Mouse (Mus musculus) CH12.LX (cell line): ENCODE data around the gene Ran. TPM values are rescaled to one million over a fixed set of nuclear protein-coding genes. Genes with fewer than 3 reads are reported as not detected.

Source experiments
- DNase-seq: peaks from one replicate; pipeline ENCODE4 v3.0.0-alpha.2; 2013; ENCODE audit errors: extremely low read depth
- H3K27ac ChIP-seq: 2 replicates; pipeline ENCODE4 v1.5.1; 2012; ENCODE audit warnings: low read depth, mild to moderate bottlenecking, control low read depth, moderate library complexity; ENCODE audit not compliant: insufficient read depth
- H3K27me3 ChIP-seq: replicated peaks from 2 replicates; pipeline ENCODE3; 2012; ENCODE audit warnings: inconsistent platforms
- H3K36me3 ChIP-seq, 2 experiments: replicated peaks in 1 of 2; 2 replicates each; pipeline versions ENCODE3 to v1.6.1; 2012; ENCODE audit warnings: inconsistent platforms in 1 of 2, low read length in 1 of 2, mild to moderate bottlenecking in 1 of 2, mixed read lengths in 1 of 2, moderate library complexity in 1 of 2; ENCODE audit not compliant: control insufficient read depth in 1 of 2, insufficient read depth in 1 of 2
- H3K4me1 ChIP-seq, 2 experiments: 2 replicates each; pipeline ENCODE4 v1.6.1; 2012; ENCODE audit warnings: inconsistent platforms in 1 of 2, moderate library complexity in 1 of 2; ENCODE audit not compliant: insufficient read depth in 2 of 2, control insufficient read depth in 1 of 2
- H3K4me2 ChIP-seq: 2 replicates; pipeline ENCODE4 v1.6.1; 2012; ENCODE audit warnings: low read depth, mild to moderate bottlenecking, control low read depth; ENCODE audit not compliant: poor library complexity, insufficient read depth, severe bottlenecking
- H3K4me3 ChIP-seq, 3 experiments: fragments of 150-350 bp in 1 of 3; sonication (generic) in 1 of 3; replicated peaks in 1 of 3; 2 replicates each; pipeline versions ENCODE3 to v1.5.1; 2011 to 2012; ENCODE audit warnings: low read depth in 2 of 3, low read length in 2 of 3, mild to moderate bottlenecking in 2 of 3, moderate library complexity in 2 of 3, control low read depth in 1 of 3, improper control_type of control experiment in 1 of 3, inconsistent platforms in 1 of 3, mixed read lengths in 1 of 3; ENCODE audit not compliant: poor library complexity in 1 of 3
- H3K79me2 ChIP-seq: replicated peaks from 2 replicates; pipeline ENCODE4 v1.6.1; 2012; ENCODE audit warnings: mild to moderate bottlenecking, moderate library complexity; ENCODE audit not compliant: control insufficient read depth, poor library complexity, insufficient read depth, severe bottlenecking; ENCODE audit errors: extremely low read depth
- H3K9ac ChIP-seq: 2 replicates; pipeline ENCODE4 v1.6.1; 2012; ENCODE audit warnings: low read depth, mild to moderate bottlenecking, control low read depth, moderate library complexity; ENCODE audit not compliant: insufficient read depth
- H3K9me3 ChIP-seq: replicated peaks from 2 replicates; pipeline ENCODE3; 2012; ENCODE audit warnings: low read length, inconsistent platforms, mixed read lengths
- CHD1 ChIP-seq: IDR thresholded peaks from 2 replicates; pipeline ENCODE4 v1.6.1; 2012; ENCODE audit warnings: low read depth, low read length, improper control_type of control experiment, inconsistent platforms
- CTCF ChIP-seq, 2 experiments: IDR thresholded peaks in 1 of 2; conservative IDR thresholded peaks in 1 of 2; 2 replicates each; pipeline ENCODE4 v1.5.1; 2011 to 2012; ENCODE audit warnings: low read depth in 2 of 2, low read length in 2 of 2, improper control_type of control experiment in 1 of 2, inconsistent platforms in 1 of 2, mild to moderate bottlenecking in 1 of 2, moderate library complexity in 1 of 2
- EP300 ChIP-seq: IDR thresholded peaks from 2 replicates; pipeline ENCODE4 v1.6.1; 2011; ENCODE audit warnings: low read length, improper control_type of control experiment
- ETS1 ChIP-seq: conservative IDR thresholded peaks from 2 replicates; pipeline ENCODE4 v1.6.1; 2012; ENCODE audit warnings: low read depth, mild to moderate bottlenecking, inconsistent platforms, low read length, improper control_type of control experiment, moderate library complexity
- GABPA ChIP-seq: IDR thresholded peaks from 2 replicates; pipeline ENCODE4 v1.6.1; 2012; ENCODE audit warnings: low read depth, low read length, improper control_type of control experiment, inconsistent platforms; ENCODE audit not compliant: insufficient replicate concordance
- HCFC1 ChIP-seq: IDR thresholded peaks from 2 replicates; pipeline ENCODE4 v1.6.1; 2012; ENCODE audit warnings: low read depth, mild to moderate bottlenecking, inconsistent platforms, low read length, improper control_type of control experiment
- JUN ChIP-seq: IDR thresholded peaks from 2 replicates; pipeline ENCODE4 v1.6.1; 2011; ENCODE audit warnings: low read depth, mild to moderate bottlenecking, low read length, improper control_type of control experiment, moderate library complexity; ENCODE audit not compliant: insufficient read depth
- MAZ ChIP-seq: IDR thresholded peaks from 2 replicates; pipeline ENCODE4 v1.6.1; 2012; ENCODE audit warnings: low read depth, mild to moderate bottlenecking, inconsistent platforms, low read length, improper control_type of control experiment, moderate library complexity
- MEF2A ChIP-seq: IDR thresholded peaks from 2 replicates; pipeline ENCODE4 v1.6.1; 2014; ENCODE audit warnings: low read depth, mild to moderate bottlenecking, inconsistent platforms, low read length, improper control_type of control experiment, borderline replicate concordance
- PAX5 ChIP-seq: IDR thresholded peaks from 2 replicates; pipeline ENCODE4 v1.6.1; 2012; ENCODE audit warnings: low read length, inconsistent platforms, mixed read lengths
- POLR2AphosphoS2 ChIP-seq: IDR thresholded peaks from 2 replicates; pipeline ENCODE4 v1.6.1; 2011; ENCODE audit warnings: low read depth, low read length, improper control_type of control experiment
- RCOR1 ChIP-seq: conservative IDR thresholded peaks from 2 replicates; pipeline ENCODE4 v1.6.1; 2012; ENCODE audit warnings: low read depth, mild to moderate bottlenecking, inconsistent platforms, low read length, improper control_type of control experiment
- SMC3 ChIP-seq: IDR thresholded peaks from 2 replicates; pipeline ENCODE4 v1.6.1; 2011; ENCODE audit warnings: low read depth, low read length, improper control_type of control experiment
- TCF12 ChIP-seq: IDR thresholded peaks from 2 replicates; pipeline ENCODE4 v1.6.1; 2014; ENCODE audit warnings: low read depth, mild to moderate bottlenecking, inconsistent platforms, low read length, improper control_type of control experiment
- UBTF ChIP-seq: IDR thresholded peaks from 2 replicates; pipeline ENCODE4 v1.6.1; 2012; ENCODE audit warnings: low read depth, mild to moderate bottlenecking, inconsistent platforms, low read length, improper control_type of control experiment, moderate library complexity
- USF1 ChIP-seq: IDR thresholded peaks from 2 replicates; pipeline ENCODE4 v1.6.1; 2014; ENCODE audit warnings: low read depth, mild to moderate bottlenecking, inconsistent platforms, low read length, improper control_type of control experiment
- USF2 ChIP-seq: conservative IDR thresholded peaks from 2 replicates; pipeline ENCODE4 v1.6.1; 2011; ENCODE audit warnings: low read depth, low read length, improper control_type of control experiment
- ZKSCAN1 ChIP-seq: IDR thresholded peaks from 2 replicates; pipeline ENCODE4 v1.6.1; 2012; ENCODE audit warnings: low read depth, inconsistent platforms, low read length, improper control_type of control experiment, borderline replicate concordance
- ZMIZ1 ChIP-seq: IDR thresholded peaks from 2 replicates; pipeline ENCODE4 v1.6.1; 2012; ENCODE audit warnings: low read depth, mild to moderate bottlenecking, inconsistent platforms, low read length, improper control_type of control experiment
- dilution Hi-C: fragments of 300-500 bp; cut with MboI; formaldehyde crosslinking; loops from 2 replicates; pipeline ENCODE4 v1.14.3; 2020; ENCODE audit warnings: low sequenced_read_pairs; ENCODE audit not compliant: extremely low pct_unique_long_range_greater_than_20kb, extremely low pct_ligation_motif_present
- in situ Hi-C: fragments of 300-500 bp; cut with MboI; formaldehyde crosslinking; loops from 3 replicates; pipeline ENCODE4 v1.14.3; 2019; ENCODE audit warnings: low sequenced_read_pairs, low pct_ligation_motif_present, low pct_unique_long_range_greater_than_20kb, mixed read lengths
- polyA plus RNA-seq: library from polyadenylated mRNA; unstranded; fragments of >175 nt; gene quantifications from 2 replicates; pipeline ENCODE4 v1.2.1, GENCODE M21; 2012; ENCODE audit warnings: low read depth; ENCODE audit not compliant: insufficient read length
- total RNA-seq, 2 experiments: library from RNA; depleted of rRNA; stranded (reverse); fragments of 300-350 nt in 1 of 2; fragments of >200 nt in 1 of 2; gene quantifications; 2 replicates each; pipeline ENCODE4 v1.2.3; 2012 to 2014

Ran gene
- total and polyA plus RNA-seq, 3 experiments = 847 to 1,512 (median 1,083) TPM

GRCm38 (mm10) chr5:129051910-129052309 lies 32.0 kb downstream of the Ran start:
- no peak overlapping the region for H3K4me3 ChIP-seq
- TF ChIP-seq CTCF (conservative IDR thresholded peaks at IDR 0.05 in 1 of 2, IDR thresholded peaks at IDR 0.05 in 1 of 2; ENCODE audit: low read depth in 2 of 2, low read length in 2 of 2) = peak in 1 of 2 experiments; percentile 15; a peak in 1 of 4 replicates
- no peak for TF ChIP-seq CHD1
- no peak for TF ChIP-seq HCFC1
- TF ChIP-seq PAX5 = no peak
- no peak for TF ChIP-seq SMC3
- dilution Hi-C loops = no loop called here

GRCm38 (mm10) chr5:129052636-129053355 lies 32.9 kb downstream of the Ran start:
- Histone ChIP-seq H3K27ac (no peak overlapping the region), H3K4me3 (no peak overlapping the region), H3K9ac (no peak overlapping the region), H3K79me2 (no peaks in the 10 kb centered on the region), H3K36me3 (no peaks in the 10 kb centered on the region), H3K4me2 (no peak overlapping the region), H3K4me1 (no peaks in the 10 kb centered on the region), H3K27me3 (peaks cover 36% of the 10 kb centered on the region), H3K9me3 (no peaks in the 10 kb centered on the region)
- no peak for DNase-seq
- in situ Hi-C loops = no loop called here
- TF ChIP-seq ETS1 = no peak
- no peak for TF ChIP-seq CHD1
- no peak for TF ChIP-seq PAX5
- TF ChIP-seq ZKSCAN1 = no peak
- no peak for TF ChIP-seq SMC3
- TF ChIP-seq RCOR1 = no peak
- TF ChIP-seq POLR2AphosphoS2 = no peak
- no peak for TF ChIP-seq USF2
- no peak for TF ChIP-seq TCF12
- TF ChIP-seq GABPA = no peak
- no peak for TF ChIP-seq ZMIZ1
- TF ChIP-seq EP300 = no peak
- no peak for TF ChIP-seq JUN
- no peak for TF ChIP-seq USF1
- TF ChIP-seq HCFC1 = no peak
- no peak for TF ChIP-seq MAZ
- TF ChIP-seq MEF2A = no peak
- no peak for TF ChIP-seq UBTF
- dilution Hi-C loops = no loop called here

More at GRCm38 (mm10) chr5:129051910-129052309, 32.0 kb downstream of the Ran start:
- H3K79me2 ChIP-seq = no peaks in the 10 kb centered on the region
- no peaks in the 10 kb centered on the region for H3K36me3 ChIP-seq
- no peak overlapping the region for H3K9ac ChIP-seq
- no peak overlapping the region for H3K4me2 ChIP-seq
- no peaks in the 10 kb centered on the region for H3K9me3 ChIP-seq
- H3K4me1 ChIP-seq = no peaks in the 10 kb centered on the region
- DNase-seq = no peak
- in situ Hi-C loops = no loop called here
- H3K27me3 ChIP-seq = peaks cover 36% of the 10 kb centered on the region
- no peak overlapping the region for H3K27ac ChIP-seq
